Mouse (Mus musculus) ES-E14 (cell line): ENCODE measurements around the gene Hhip. TPM values are rescaled to one million over a fixed set of nuclear protein-coding genes. Genes with fewer than 3 reads are reported as not detected.
A peak's percentile ranks its signal among the peaks of the same experiment; 100 is the strongest.
"Not testable (repeated sequence)": the region's sequence is repeated elsewhere in the genome, so short reads cannot be mapped to it uniquely, and the experiment has no call there.

ENCODE experiments used
- DNase-seq: peaks from one replicate; pipeline ENCODE4 v3.0.0-alpha.2; 2013; ENCODE audit warnings: low read depth, low spot score
- H3K27ac ChIP-seq: 2 replicates; pipeline ENCODE4 v1.5.1; 2012; ENCODE audit warnings: low read depth, mild to moderate bottlenecking, low read length, moderate library complexity, mixed read lengths; ENCODE audit not compliant: poor library complexity, insufficient read depth, severe bottlenecking
- H3K36me3 ChIP-seq: 2 replicates; pipeline ENCODE4 v1.6.1; 2012; ENCODE audit warnings: mild to moderate bottlenecking, low read length, moderate library complexity, mixed read lengths; ENCODE audit not compliant: control insufficient read depth, poor library complexity, insufficient read depth, severe bottlenecking
- H3K4me1 ChIP-seq, 2 experiments: fragments of 150-350 bp in 1 of 2; sonication (generic) in 1 of 2; 2 replicates each; pipeline ENCODE4 v1.6.1; 2012; ENCODE audit warnings: low read length in 2 of 2, mild to moderate bottlenecking in 1 of 2, mixed read lengths in 1 of 2; ENCODE audit not compliant: control insufficient read depth in 2 of 2, insufficient read depth in 2 of 2, poor library complexity in 1 of 2
- H3K4me3 ChIP-seq, 2 experiments: fragments of 150-350 bp in 1 of 2; sonication (generic) in 1 of 2; 2 replicates each; pipeline ENCODE4 v1.5.1; 2012; ENCODE audit warnings: low read length in 2 of 2, low read depth in 1 of 2, mild to moderate bottlenecking in 1 of 2, mixed read lengths in 1 of 2; ENCODE audit not compliant: insufficient read depth in 1 of 2, poor library complexity in 1 of 2, severe bottlenecking in 1 of 2
- H3K9ac ChIP-seq: 2 replicates; pipeline ENCODE4 v1.6.1; 2012; ENCODE audit warnings: low read depth, mild to moderate bottlenecking, low read length, mixed read lengths; ENCODE audit not compliant: poor library complexity, insufficient read depth, severe bottlenecking
- H3K9me3 ChIP-seq: fragments of 150-350 bp; sonication (generic); 2 replicates; pipeline ENCODE4 v1.6.1; 2012; ENCODE audit warnings: low read depth, mild to moderate bottlenecking, low read length; ENCODE audit not compliant: control insufficient read depth, insufficient read depth
- CHD2 ChIP-seq: IDR thresholded peaks from 2 replicates; pipeline ENCODE4 v1.6.1; 2014; ENCODE audit warnings: mild to moderate bottlenecking, low read depth, low read length, inconsistent platforms
- HCFC1 ChIP-seq: IDR thresholded peaks from 2 replicates; pipeline ENCODE4 v1.6.1; 2012; ENCODE audit warnings: low read length, inconsistent platforms, borderline replicate concordance; ENCODE audit not compliant: insufficient read depth
- MAFK ChIP-seq: IDR thresholded peaks from 2 replicates; pipeline ENCODE4 v1.6.1; 2014; ENCODE audit warnings: mild to moderate bottlenecking, low read depth, low read length, inconsistent platforms; ENCODE audit not compliant: insufficient read depth
- ZC3H11A ChIP-seq: IDR thresholded peaks from 2 replicates; pipeline ENCODE4 v1.6.1; 2012; ENCODE audit warnings: low read depth, mild to moderate bottlenecking, inconsistent platforms, low read length, borderline replicate concordance
- ZNF384 ChIP-seq: IDR thresholded peaks from 2 replicates; pipeline ENCODE4 v1.6.1; 2012; ENCODE audit warnings: low read depth, low read length, inconsistent platforms
- in situ Hi-C, 2 experiments: fragments of 600-800 bp; cut with MboI; formaldehyde crosslinking; loops; one replicate each; pipeline ENCODE4 v1.15.1; 2025; ENCODE audit warnings: low sequenced_read_pairs in 2 of 2, inconsistent platforms in 1 of 2; ENCODE audit not compliant: unreplicated experiment in 2 of 2
- total RNA-seq: library from RNA; depleted of rRNA; stranded (reverse); fragments of 300-350 nt; gene quantifications from 2 replicates; pipeline ENCODE4 v1.2.3, GENCODE M21; 2012

Hhip gene
- total RNA-seq, 1 experiment = 2.5 TPM

DNA sequence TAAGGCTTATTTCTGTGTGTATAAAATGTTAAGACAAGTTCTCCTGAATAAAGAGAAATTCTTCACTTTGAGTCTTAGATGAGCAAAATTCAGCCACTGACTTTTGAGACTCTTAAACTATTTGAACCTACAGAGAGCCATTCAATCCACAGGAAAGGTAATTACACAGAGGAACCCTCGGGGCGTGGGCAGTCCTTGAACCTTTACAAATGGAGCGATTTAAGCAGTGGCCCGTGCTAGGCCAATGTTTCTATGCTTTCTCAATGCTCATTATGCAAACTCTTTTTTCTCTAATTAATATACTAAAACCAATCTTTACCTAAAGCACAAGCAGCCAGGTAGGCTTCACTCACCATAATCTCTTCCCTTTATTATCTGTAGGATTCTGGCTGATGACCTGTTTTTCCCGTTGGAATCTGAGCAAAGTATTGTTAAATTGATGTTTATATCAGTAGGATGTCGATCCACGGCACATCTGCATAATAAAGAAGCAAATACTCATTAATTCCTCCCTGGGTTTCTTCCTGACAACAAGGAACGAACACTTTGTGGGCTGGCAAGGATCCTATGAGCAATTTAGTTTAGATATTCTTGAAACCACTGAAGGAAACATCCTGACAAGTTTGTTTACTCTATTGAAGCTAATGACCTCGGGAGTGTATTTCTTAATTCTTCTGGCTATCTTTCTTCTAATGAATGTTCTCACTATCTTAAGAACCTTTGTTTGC is 65.5 kb downstream of the Hhip start:
- Histone ChIP-seq H3K9me3 (no peaks in the 10 kb centered on the region), H3K36me3 (no peaks in the 10 kb centered on the region), H3K9ac (no peak overlapping the region), H3K27ac (no peak overlapping the region), H3K4me1 (no peaks in the 10 kb centered on the region), H3K4me3 (no peak overlapping the region)
- TF ChIP-seq ZNF384 = no peak
- TF ChIP-seq HCFC1 = no peak
- TF ChIP-seq MAFK = no peak
- no peak for TF ChIP-seq ZC3H11A
- TF ChIP-seq CHD2 = no peak
- in situ Hi-C loops = no loop called here
- DNase-seq = peak; percentile 13

DNA sequence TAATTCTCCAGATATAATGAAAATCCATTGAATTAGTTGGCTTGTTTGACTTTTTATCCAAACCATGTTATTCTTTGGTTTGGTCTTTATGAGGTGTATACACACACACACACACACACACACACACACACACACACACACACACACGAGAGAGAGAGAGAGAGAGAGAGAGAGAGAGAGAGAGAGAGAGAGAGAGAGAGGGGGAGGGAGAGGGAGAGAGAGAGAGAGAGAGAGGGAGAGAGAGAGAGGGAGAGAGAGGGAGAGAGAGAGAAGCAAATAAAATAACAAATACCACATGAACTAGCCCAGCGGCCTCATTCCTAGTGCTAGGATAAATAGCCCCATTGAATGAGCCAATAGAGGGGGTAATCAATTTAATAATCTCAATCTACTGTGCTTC is 66.4 kb downstream of the Hhip start:
- H3K9ac ChIP-seq, H3K4me3 ChIP-seq, H3K9me3 ChIP-seq, H3K27ac ChIP-seq, H3K36me3 ChIP-seq, H3K4me1 ChIP-seq, in situ Hi-C loops, DNase-seq: not testable (repeated sequence)

DNA sequence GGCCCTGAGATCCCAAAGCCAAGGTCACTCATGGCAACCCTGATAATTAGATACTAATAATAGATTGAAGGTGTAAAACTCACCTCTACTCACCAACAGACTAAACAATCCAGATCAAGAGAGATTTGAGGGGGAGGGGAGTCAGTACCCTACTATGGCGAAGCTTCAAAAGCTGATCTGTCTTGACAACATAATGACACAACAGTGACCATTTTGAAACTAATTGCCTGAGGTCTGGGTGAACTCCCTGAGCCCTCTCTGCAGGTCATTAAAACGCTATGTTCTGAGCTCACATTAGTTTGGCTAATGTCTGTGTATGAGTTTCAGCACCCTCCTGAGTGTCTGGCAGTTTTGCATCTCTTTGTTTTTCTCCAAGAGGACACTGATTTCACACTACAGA is 72.9 kb downstream of the Hhip start:
- in situ Hi-C loops = no loop called here
- DNase-seq = no peak
- H3K4me1 ChIP-seq = no peaks in the 10 kb centered on the region
- no peak overlapping the region for H3K9ac ChIP-seq
- TF ChIP-seq ZC3H11A = no peak
- TF ChIP-seq ZNF384 = no peak
- no peak for TF ChIP-seq HCFC1
- no peak for TF ChIP-seq MAFK
- no peak for TF ChIP-seq CHD2
- no peaks in the 10 kb centered on the region for H3K36me3 ChIP-seq
- H3K27ac ChIP-seq = no peak overlapping the region
- no peaks in the 10 kb centered on the region for H3K9me3 ChIP-seq
- H3K4me3 ChIP-seq = no peak overlapping the region

- Histone ChIP-seq H3K4me3 (no peak overlapping the region), H3K27ac (no peak overlapping the region), H3K4me1 (no peaks in the 10 kb centered on the region), H3K9me3 (no peaks in the 10 kb centered on the region), H3K9ac (no peak overlapping the region), H3K36me3 (no peaks in the 10 kb centered on the region)
- TF ChIP-seq ZNF384 (no peak), MAFK (no peak), CHD2 (no peak), HCFC1 (no peak), ZC3H11A (no peak)
- DNase-seq = no peak
- in situ Hi-C loops = no loop called here
Measured at GRCm38 (mm10) chr8:79982144-79982543, 75.7 kb downstream of the Hhip start.

DNA sequence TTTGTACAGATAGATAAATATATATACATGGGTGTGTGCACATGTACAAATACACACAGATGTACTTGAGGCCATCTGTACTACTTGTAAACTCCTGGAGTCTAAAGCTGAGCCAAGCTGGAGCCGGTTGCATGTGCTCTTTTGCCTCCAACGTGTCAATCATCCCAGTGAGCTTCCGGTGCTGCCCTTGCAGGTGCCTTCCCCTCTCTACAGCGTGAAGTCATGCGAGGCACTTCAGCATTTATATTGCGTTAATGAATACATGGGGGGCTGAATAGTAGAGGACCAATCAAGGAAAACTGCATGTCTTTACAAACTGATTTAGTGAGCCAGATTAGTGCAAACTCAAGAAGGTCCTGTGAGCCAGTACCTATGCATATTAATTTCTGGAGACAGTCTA is 91.6 kb downstream of the Hhip start:
- DNase-seq = no peak
- in situ Hi-C loops = no loop called here
- no peaks in the 10 kb centered on the region for H3K4me1 ChIP-seq
- TF ChIP-seq ZC3H11A (no peak), ZNF384 (no peak), CHD2 (no peak), MAFK (no peak), HCFC1 (no peak)
- no peak overlapping the region for H3K27ac ChIP-seq
- H3K4me3 ChIP-seq = no peak overlapping the region
- H3K36me3 ChIP-seq = no peaks in the 10 kb centered on the region
- H3K9ac ChIP-seq = no peak overlapping the region
- no peaks in the 10 kb centered on the region for H3K9me3 ChIP-seq
